Mouse (Mus musculus): ENCODE measurements at regions not wholly inside any gene's neighbourhood (a gene's known extent, or its start where the extent isn't known, plus 50 kb on each side); places are given as distances from the start of the nearest gene placed in this dataset.
"Not testable (repeated sequence)": the region's sequence is repeated elsewhere in the genome, so short reads cannot be mapped to it uniquely, and the experiment has no call there.

GRCm38 (mm10) chr12:47954330-47954729 lies 1135.6 kb upstream of the Nova1 start:
- WGBS = 93% methylated on average over 8 of the region's 8 CpGs
- Histone ChIP-seq H3K4me1 (ENCODE audit: insufficient read depth) (no peaks in the 10 kb centered on the region), H3K4me3 (ENCODE audit: low read depth, low read length) (no peak overlapping the region), H3K4me2 (ENCODE audit: low read depth) (no peak overlapping the region), H3K27ac (ENCODE audit: low read depth, low read length) (no peak overlapping the region), H3K27me3 (ENCODE audit: insufficient read depth, low read length) (no peaks in the 10 kb centered on the region), H3K9me3 (ENCODE audit: low read length) (no peaks in the 10 kb centered on the region), H3K9ac (no peak overlapping the region), H3K36me3 (ENCODE audit: insufficient read depth) (no peaks in the 10 kb centered on the region)
- DNase-seq (no peak), ATAC-seq (no peak)
- TF ChIP-seq CTCF (IDR thresholded peaks at IDR 0.05; ENCODE audit: low read depth) = no peak

GRCm38 (mm10) chr12:47939491-47939890 lies 1120.8 kb upstream of the Nova1 start:
- not testable (repeated sequence) for H3K4me2 ChIP-seq (ENCODE audit: low read depth); H3K27ac ChIP-seq (ENCODE audit: low read depth, low read length); H3K27me3 ChIP-seq (ENCODE audit: insufficient read depth, low read length); ATAC-seq; H3K4me1 ChIP-seq (ENCODE audit: insufficient read depth); H3K9me3 ChIP-seq (ENCODE audit: low read length); H3K4me3 ChIP-seq (ENCODE audit: low read depth, low read length); DNase-seq; H3K9ac ChIP-seq; H3K36me3 ChIP-seq (ENCODE audit: insufficient read depth)
- 27% methylated on average over 2 of the region's 2 CpGs for WGBS

GRCm38 (mm10) chr12:47927007-47927406 lies 1108.3 kb upstream of the Nova1 start:
- no peak overlapping the region for H3K4me3 ChIP-seq (ENCODE audit: low read depth, low read length)
- no peak for ATAC-seq
- H3K9ac ChIP-seq = no peak overlapping the region
- DNase-seq = no peak
- WGBS = 73% methylated on average over 2 of the region's 2 CpGs
- no peak overlapping the region for H3K4me2 ChIP-seq (ENCODE audit: low read depth)
- H3K4me1 ChIP-seq (ENCODE audit: insufficient read depth) = no peaks in the 10 kb centered on the region
- no peak overlapping the region for H3K27ac ChIP-seq (ENCODE audit: low read depth, low read length)
- H3K27me3 ChIP-seq (ENCODE audit: insufficient read depth, low read length) = no peaks in the 10 kb centered on the region
- H3K36me3 ChIP-seq (ENCODE audit: insufficient read depth) = no peaks in the 10 kb centered on the region
- no peak for TF ChIP-seq CTCF (IDR thresholded peaks at IDR 0.05; ENCODE audit: low read depth)
- no peaks in the 10 kb centered on the region for H3K9me3 ChIP-seq (ENCODE audit: low read length)
